Mouse (Mus musculus) lung, embryonic 14.5 days (tissue): ENCODE results near the gene Cabp2. TPM values are rescaled to one million over a fixed set of nuclear protein-coding genes. Genes with fewer than 3 reads are reported as not detected.
A peak's percentile ranks its signal among the peaks of the same experiment; 100 is the strongest.

Experiments used
- ATAC-seq: fragments of 200-750 bp; cut with Nextera tagmentation; 2 replicates; pipeline ENCODE4 v1.8.0; 2017; ENCODE audit warnings: mild to moderate bottlenecking, moderate TSS enrichment, moderate library complexity; ENCODE audit not compliant: insufficient read depth
- DNase-seq: peaks from one replicate; pipeline ENCODE4 v3.0.0-alpha.2; 2015
- H3K27ac ChIP-seq: fragments of 300-500 bp; sonication (generic); 2 replicates; pipeline ENCODE4 v1.5.1; 2014; ENCODE audit warnings: low read depth, mild to moderate bottlenecking, moderate library complexity
- H3K27me3 ChIP-seq: fragments of 300-500 bp; sonication (generic); 2 replicates; pipeline ENCODE4 v1.6.1; 2014; ENCODE audit warnings: low read length, control low read depth; ENCODE audit not compliant: insufficient read depth
- H3K36me3 ChIP-seq: fragments of 300-500 bp; sonication (generic); 2 replicates; pipeline ENCODE4 v1.6.1; 2014; ENCODE audit warnings: control low read depth; ENCODE audit not compliant: insufficient read depth
- H3K4me1 ChIP-seq: fragments of 300-500 bp; sonication (generic); 2 replicates; pipeline ENCODE4 v1.6.1; 2014; ENCODE audit warnings: antibody characterized with exemption, control low read depth; ENCODE audit not compliant: insufficient read depth
- H3K4me2 ChIP-seq: fragments of 300-500 bp; sonication (generic); 2 replicates; pipeline ENCODE4 v1.6.1; 2014; ENCODE audit warnings: mild to moderate bottlenecking
- H3K4me3 ChIP-seq: fragments of 300-500 bp; sonication (generic); 2 replicates; pipeline ENCODE4 v1.5.1; 2014; ENCODE audit warnings: low read depth, low read length
- H3K9ac ChIP-seq: fragments of 300-500 bp; sonication (generic); 2 replicates; pipeline ENCODE4 v1.6.1; 2014
- H3K9me3 ChIP-seq: fragments of 300-500 bp; sonication (generic); 2 replicates; pipeline ENCODE4 v1.6.1; 2016; ENCODE audit warnings: low read depth, low read length, control low read depth
- CTCF ChIP-seq: IDR thresholded peaks from 2 replicates; pipeline ENCODE4 v1.5.1; 2016; ENCODE audit warnings: antibody characterized with exemption, low read depth
- WGBS: fragments of 180-500 bp; shearing (Covaris S2); extraction: QIAGEN DNeasy Blood & Tissue Kit; methylation state at CpG from one replicate; pipeline ENCODE4 v1.1.7; 2014; 5-methylcytosine and 5-hydroxymethylcytosine counted together
- polyA plus RNA-seq: library from polyadenylated mRNA; unstranded; fragments of >200 nt; fragmentation: Nextera tagmentation; extraction: Ambion mirVana; gene quantifications from 2 replicates; pipeline ENCODE4 v1.2.1, GENCODE M21; 2014

Gene Cabp2
- polyA plus RNA-seq, 1 experiment from 2014 or later: not detected

DNA sequence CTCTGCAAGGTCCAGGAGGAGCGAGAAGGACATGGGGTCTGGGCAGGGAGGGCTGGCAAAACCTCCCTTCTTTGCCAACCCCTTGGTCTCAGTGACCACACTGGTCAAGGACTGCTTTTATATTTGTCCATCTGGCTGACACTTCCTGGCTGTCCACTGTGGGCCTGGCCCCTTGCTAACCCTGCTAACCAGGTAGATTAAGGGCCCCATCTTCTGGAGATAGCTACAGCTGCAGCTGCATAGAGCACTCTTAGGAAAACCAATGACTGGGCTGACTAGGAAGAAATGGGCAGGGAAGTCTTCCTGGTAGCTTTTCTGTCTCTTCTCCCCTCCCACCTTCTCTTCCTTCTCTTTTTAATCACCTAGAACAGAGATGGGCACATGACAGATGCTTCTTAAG lies 3.6 kb downstream of the Cabp2 start:
- ATAC-seq: no peak
- no peak overlapping the region for H3K27ac ChIP-seq
- DNase-seq: no peak
- no peak overlapping the region for H3K9ac ChIP-seq
- H3K27me3 ChIP-seq: no peaks in the 10 kb centered on the region
- H3K4me1 ChIP-seq: no peaks in the 10 kb centered on the region
- no peaks in the 10 kb centered on the region for H3K36me3 ChIP-seq
- WGBS: 75% methylated on average over 1 of the region's 1 CpGs
- no peaks in the 10 kb centered on the region for H3K9me3 ChIP-seq
- no peak overlapping the region for H3K4me3 ChIP-seq
- H3K4me2 ChIP-seq: no peak overlapping the region
- peak; percentile 15; the same call in 1 of the 2 replicates for TF ChIP-seq CTCF

DNA sequence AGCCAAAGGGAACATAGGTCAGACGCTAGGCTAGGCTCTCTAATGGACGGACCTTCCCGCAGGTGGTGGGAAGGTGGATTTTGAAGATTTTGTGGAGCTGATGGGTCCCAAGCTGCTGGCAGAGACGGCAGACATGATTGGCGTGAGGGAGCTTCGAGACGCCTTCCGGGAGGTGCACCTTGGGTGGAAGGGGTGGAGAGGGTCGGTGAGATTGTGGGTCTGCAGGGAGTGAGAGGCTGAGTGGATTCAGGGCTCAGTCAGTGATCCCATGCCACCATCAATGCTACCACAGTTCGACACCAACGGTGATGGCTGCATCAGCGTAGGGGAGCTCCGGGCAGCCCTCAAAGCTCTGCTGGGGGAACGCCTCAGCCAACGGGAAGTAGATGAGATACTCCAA lies 4.8 kb downstream of the Cabp2 start:
- Histone ChIP-seq H3K27me3 (no peaks in the 10 kb centered on the region), H3K9ac (no peak overlapping the region), H3K4me1 (no peaks in the 10 kb centered on the region), H3K4me3 (no peak overlapping the region), H3K4me2 (no peak overlapping the region), H3K9me3 (no peaks in the 10 kb centered on the region), H3K36me3 (no peaks in the 10 kb centered on the region), H3K27ac (no peak overlapping the region)
- no peak for TF ChIP-seq CTCF
- 85% methylated on average over 15 of the region's 15 CpGs for WGBS
- DNase-seq (no peak), ATAC-seq (no peak)

DNA sequence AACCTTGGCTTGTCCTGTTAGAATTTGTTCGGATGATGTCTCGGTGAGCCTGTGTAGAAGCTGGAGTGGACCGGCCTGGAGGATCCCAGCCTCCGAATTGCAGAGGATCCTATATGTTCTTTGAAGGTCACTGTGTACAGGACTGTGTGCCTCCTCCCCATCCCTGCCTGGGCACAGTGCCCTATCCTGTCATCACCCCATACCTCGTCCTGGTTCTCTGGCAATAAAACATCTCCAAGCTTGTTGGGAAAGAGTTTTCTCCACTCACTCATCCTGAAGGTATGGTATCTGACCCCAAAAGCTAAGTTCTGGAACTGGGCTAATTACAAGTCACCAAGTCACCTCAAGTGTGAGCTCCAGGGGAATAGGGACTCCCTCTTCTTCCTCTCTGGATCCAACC lies 5.7 kb downstream of the Cabp2 start:
- Histone ChIP-seq H3K27ac (no peak overlapping the region), H3K27me3 (no peaks in the 10 kb centered on the region), H3K4me2 (no peak overlapping the region), H3K36me3 (no peaks in the 10 kb centered on the region), H3K4me3 (no peak overlapping the region), H3K9me3 (no peaks in the 10 kb centered on the region), H3K4me1 (no peaks in the 10 kb centered on the region), H3K9ac (no peak overlapping the region)
- no peak for ATAC-seq
- no peak for DNase-seq
- no peak for TF ChIP-seq CTCF
- 77% methylated on average over 5 of the region's 5 CpGs for WGBS

- ATAC-seq (no peak), DNase-seq (no peak)
- Histone ChIP-seq H3K4me1 (no peaks in the 10 kb centered on the region), H3K9me3 (no peaks in the 10 kb centered on the region), H3K36me3 (no peaks in the 10 kb centered on the region), H3K27me3 (no peaks in the 10 kb centered on the region), H3K27ac (no peak overlapping the region), H3K4me2 (no peak overlapping the region), H3K4me3 (no peak overlapping the region), H3K9ac (no peak overlapping the region)
- WGBS: 30% methylated on average over 5 of the region's 5 CpGs
- no peak for TF ChIP-seq CTCF
These were observed 6.8 kb downstream of the Cabp2 start for GRCm38 (mm10) chr19:4088146-4088545.

DNA sequence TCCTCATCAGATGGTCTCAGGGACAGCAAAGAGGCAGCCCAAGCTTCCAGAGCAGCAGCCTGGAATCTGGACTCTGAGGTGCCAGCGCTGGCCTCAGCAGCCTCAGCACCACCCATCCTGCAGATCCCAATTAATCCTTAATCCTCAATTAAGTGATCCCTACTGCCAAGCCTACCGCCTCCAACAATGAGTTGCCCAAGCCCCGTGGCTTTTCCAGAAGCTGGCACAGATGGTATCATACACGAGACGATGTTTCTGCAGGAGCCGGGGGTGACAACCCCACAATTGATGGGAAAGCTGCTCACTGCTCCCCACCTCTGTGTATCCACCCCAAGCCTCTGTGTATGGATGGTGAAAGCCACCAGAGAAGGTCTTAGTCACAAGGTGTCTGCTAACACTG lies 7.8 kb downstream of the Cabp2 start:
- Histone ChIP-seq H3K9ac (no peak overlapping the region), H3K4me1 (no peaks in the 10 kb centered on the region), H3K4me3 (no peak overlapping the region), H3K36me3 (no peaks in the 10 kb centered on the region), H3K27me3 (no peaks in the 10 kb centered on the region), H3K9me3 (no peaks in the 10 kb centered on the region), H3K4me2 (no peak overlapping the region), H3K27ac (no peak overlapping the region)
- whole genome bisulfite sequencing: 75% methylated on average over 6 of the region's 6 CpGs
- no peak for DNase-seq
- no peak for TF ChIP-seq CTCF
- ATAC-seq: no peak

GRCm38 (mm10) chr19:4090446-4090845 lies 9.1 kb downstream of the Cabp2 start:
- H3K27me3 ChIP-seq: no peaks in the 10 kb centered on the region
- no peaks in the 10 kb centered on the region for H3K9me3 ChIP-seq
- H3K4me3 ChIP-seq: no peak overlapping the region
- H3K36me3 ChIP-seq: no peaks in the 10 kb centered on the region
- H3K27ac ChIP-seq: no peak overlapping the region
- no peaks in the 10 kb centered on the region for H3K4me1 ChIP-seq
- no peak overlapping the region for H3K4me2 ChIP-seq
- ATAC-seq: no peak
- H3K9ac ChIP-seq: no peak overlapping the region
- no peak for TF ChIP-seq CTCF
- 95% methylated on average over 3 of the region's 3 CpGs for WGBS
- DNase-seq: no peak

DNA sequence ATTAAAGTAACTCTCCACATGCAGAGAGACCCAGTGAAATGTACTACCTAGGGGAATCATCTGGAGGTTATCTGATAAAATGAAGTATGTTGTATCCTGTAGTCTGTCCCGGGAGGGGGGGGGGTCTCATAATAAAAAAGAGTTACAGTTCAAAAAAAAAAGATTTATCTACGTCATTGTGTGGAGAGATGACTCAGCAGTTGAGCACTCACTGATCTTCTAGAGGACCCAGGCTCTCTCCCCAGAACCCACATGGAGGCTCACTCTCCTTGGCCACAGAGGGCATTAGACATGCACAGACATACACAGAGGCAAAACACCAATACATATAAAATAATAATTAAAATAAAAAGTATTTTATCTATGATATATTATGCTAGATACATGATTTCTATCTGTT lies 10.0 kb downstream of the Cabp2 start:
- H3K36me3 ChIP-seq: no peaks in the 10 kb centered on the region
- ATAC-seq: no peak
- H3K9ac ChIP-seq: no peak overlapping the region
- no peaks in the 10 kb centered on the region for H3K27me3 ChIP-seq
- H3K4me1 ChIP-seq: no peaks in the 10 kb centered on the region
- no peaks in the 10 kb centered on the region for H3K9me3 ChIP-seq
- no peak overlapping the region for H3K27ac ChIP-seq
- no peak for TF ChIP-seq CTCF
- no peak for DNase-seq
- 46% methylated on average over 2 of the region's 2 CpGs for WGBS
- H3K4me2 ChIP-seq: no peak overlapping the region
- no peak overlapping the region for H3K4me3 ChIP-seq

DNA sequence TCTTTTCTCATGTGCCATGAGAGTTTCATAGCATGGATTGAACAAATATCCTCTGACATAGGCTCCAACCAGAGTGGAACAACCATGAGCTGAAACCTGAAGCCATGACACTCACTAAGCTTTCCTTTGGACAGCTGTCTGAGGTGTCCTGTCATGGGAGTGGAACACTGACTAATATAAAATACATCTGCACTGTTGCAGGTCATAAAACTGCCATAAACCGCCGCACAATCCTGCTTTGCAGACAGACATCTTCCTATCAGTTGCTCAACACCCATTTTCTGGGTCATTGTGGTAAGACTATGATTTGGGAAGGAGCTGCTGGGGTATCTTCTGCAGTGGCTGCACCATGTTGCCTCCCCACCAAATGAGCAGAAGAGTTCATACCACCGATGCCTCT lies 11.4 kb downstream of the Cabp2 start:
- Histone ChIP-seq H3K36me3 (no peaks in the 10 kb centered on the region), H3K4me3 (no peak overlapping the region), H3K27me3 (no peaks in the 10 kb centered on the region), H3K27ac (no peak overlapping the region), H3K4me2 (no peak overlapping the region), H3K9ac (no peak overlapping the region), H3K4me1 (no peaks in the 10 kb centered on the region), H3K9me3 (no peaks in the 10 kb centered on the region)
- WGBS: 65% methylated on average over 3 of the region's 3 CpGs
- DNase-seq (no peak), ATAC-seq (no peak)
- TF ChIP-seq CTCF: no peak
